Mouse (Mus musculus) limb, embryonic 14.5 days (tissue): Measurements from ENCODE around the gene Lrmda. TPM values are rescaled to one million over a fixed set of nuclear protein-coding genes. Genes with fewer than 3 reads are reported as not detected.

ENCODE experiments used
- ATAC-seq: fragments of 200-750 bp; cut with Nextera tagmentation; 2 replicates; pipeline ENCODE4 v1.8.0; 2017; ENCODE audit warnings: low read depth, moderate number of reproducible peaks, moderate TSS enrichment; ENCODE audit not compliant: low FRiP score
- DNase-seq: peaks from one replicate; pipeline ENCODE4 v3.0.0-alpha.2; 2015; ENCODE audit warnings: low spot score
- H3K27ac ChIP-seq: fragments of 300-500 bp; sonication (generic); replicated peaks from 2 replicates; pipeline ENCODE4 v1.5.1; 2014; ENCODE audit warnings: low read depth, mild to moderate bottlenecking, low read length, moderate library complexity, mixed read lengths
- H3K27me3 ChIP-seq: fragments of 300-500 bp; sonication (generic); 2 replicates; pipeline ENCODE4 v1.6.1; 2014; ENCODE audit warnings: low read length, mixed read lengths; ENCODE audit not compliant: control insufficient read depth, insufficient read depth
- H3K36me3 ChIP-seq: fragments of 300-500 bp; sonication (generic); 2 replicates; pipeline ENCODE4 v1.6.1; 2014; ENCODE audit warnings: mild to moderate bottlenecking, low read length, moderate library complexity, mixed read lengths; ENCODE audit not compliant: control insufficient read depth, insufficient read depth
- H3K4me1 ChIP-seq: fragments of 300-500 bp; sonication (generic); 2 replicates; pipeline ENCODE4 v1.6.1; 2014; ENCODE audit warnings: antibody characterized with exemption, low read length, mixed read lengths; ENCODE audit not compliant: control insufficient read depth, insufficient read depth
- H3K4me2 ChIP-seq: fragments of 300-500 bp; sonication (generic); replicated peaks from 2 replicates; pipeline ENCODE4 v1.6.1; 2014; ENCODE audit warnings: low read depth, mild to moderate bottlenecking, low read length, moderate library complexity; ENCODE audit not compliant: severe bottlenecking
- H3K4me3 ChIP-seq: fragments of 300-500 bp; sonication (generic); replicated peaks from 2 replicates; pipeline ENCODE4 v1.5.1; 2014; ENCODE audit warnings: low read length
- H3K9ac ChIP-seq: fragments of 300-500 bp; sonication (generic); 2 replicates; pipeline ENCODE4 v1.6.1; 2014; ENCODE audit warnings: mild to moderate bottlenecking, low read depth, low read length, moderate library complexity; ENCODE audit not compliant: severe bottlenecking
- H3K9me3 ChIP-seq: fragments of 300-500 bp; sonication (generic); 2 replicates; pipeline ENCODE4 v1.6.1; 2016; ENCODE audit warnings: low read length; ENCODE audit not compliant: control insufficient read depth
- POLR2A ChIP-seq: fragments of 200-500 bp; IDR thresholded peaks from 2 replicates; pipeline ENCODE4 v1.8.0; 2012; ENCODE audit warnings: inconsistent platforms, mild to moderate bottlenecking, moderate library complexity, borderline replicate concordance; ENCODE audit not compliant: insufficient read depth, insufficient read length; ENCODE audit errors: extremely low read depth
- WGBS: fragments of 180-500 bp; shearing (Covaris S2); extraction: QIAGEN DNeasy Blood & Tissue Kit; methylation state at CpG from one replicate; pipeline ENCODE4 v1.1.7; 2014; 5-methylcytosine and 5-hydroxymethylcytosine counted together
- polyA plus RNA-seq, 2 experiments: library from polyadenylated mRNA; depleted of rRNA in 1 of 2; stranded (reverse) in 1 of 2; unstranded in 1 of 2; fragments of >200 nt; fragmentation: Nextera tagmentation in 1 of 2; extraction: Ambion mirVana in 1 of 2; gene quantifications; 2 replicates each; pipeline versions ENCODE4 v1.2.1 to v1.2.3; 2012 to 2014

Gene Lrmda
- polyA plus RNA-seq, 2 experiments, result 0.08 to 0.72 TPM

- no peak overlapping the region for H3K27ac ChIP-seq
- DNase-seq (no peak), ATAC-seq (no peak)
- H3K27me3 ChIP-seq, result no peaks in the 10 kb centered on the region
- TF ChIP-seq POLR2A, result no peak
- H3K4me3 ChIP-seq, result no peak overlapping the region
- no peaks in the 10 kb centered on the region for H3K4me1 ChIP-seq
- 52% methylated on average over 3 of the region's 3 CpGs for WGBS
- no peak overlapping the region for H3K9ac ChIP-seq
- H3K4me2 ChIP-seq, result no peak overlapping the region
- H3K36me3 ChIP-seq, result no peaks in the 10 kb centered on the region
- no peaks in the 10 kb centered on the region for H3K9me3 ChIP-seq
These were observed 643.0 kb downstream of the Lrmda start for GRCm38 (mm10) chr14:22662496-22662895.

GRCm38 (mm10) chr14:22666437-22666836 lies 646.9 kb downstream of the Lrmda start:
- no peak overlapping the region for H3K27ac ChIP-seq
- no peaks in the 10 kb centered on the region for H3K4me1 ChIP-seq
- no peaks in the 10 kb centered on the region for H3K9me3 ChIP-seq
- DNase-seq (no peak), ATAC-seq (no peak)
- H3K36me3 ChIP-seq, result no peaks in the 10 kb centered on the region
- H3K9ac ChIP-seq, result no peak overlapping the region
- WGBS, result 78% methylated on average over 3 of the region's 3 CpGs
- H3K4me2 ChIP-seq, result no peak overlapping the region
- no peak overlapping the region for H3K4me3 ChIP-seq
- TF ChIP-seq POLR2A, result no peak
- no peaks in the 10 kb centered on the region for H3K27me3 ChIP-seq

GRCm38 (mm10) chr14:22668302-22668701 lies 648.8 kb downstream of the Lrmda start:
- ATAC-seq, result no peak
- no peak overlapping the region for H3K9ac ChIP-seq
- TF ChIP-seq POLR2A, result no peak
- no peaks in the 10 kb centered on the region for H3K9me3 ChIP-seq
- no peaks in the 10 kb centered on the region for H3K36me3 ChIP-seq
- H3K4me2 ChIP-seq, result no peak overlapping the region
- no peak overlapping the region for H3K27ac ChIP-seq
- WGBS, result 40% methylated on average over 8 of the region's 8 CpGs
- H3K4me3 ChIP-seq, result no peak overlapping the region
- H3K27me3 ChIP-seq, result no peaks in the 10 kb centered on the region
- no peaks in the 10 kb centered on the region for H3K4me1 ChIP-seq
- DNase-seq, result no peak

GRCm38 (mm10) chr14:22668711-22669110 lies 649.2 kb downstream of the Lrmda start:
- no peak overlapping the region for H3K27ac ChIP-seq
- H3K4me3 ChIP-seq, result no peak overlapping the region
- no peak overlapping the region for H3K9ac ChIP-seq
- H3K36me3 ChIP-seq, result no peaks in the 10 kb centered on the region
- 59% methylated on average over 6 of the region's 6 CpGs for WGBS
- TF ChIP-seq POLR2A, result no peak
- H3K27me3 ChIP-seq, result no peaks in the 10 kb centered on the region
- no peak overlapping the region for H3K4me2 ChIP-seq
- ATAC-seq (no peak), DNase-seq (peak; percentile 55)
- no peaks in the 10 kb centered on the region for H3K9me3 ChIP-seq
- H3K4me1 ChIP-seq, result no peaks in the 10 kb centered on the region

- 32% methylated on average over 5 of the region's 5 CpGs for WGBS
- TF ChIP-seq POLR2A, result no peak
These were observed 654.1 kb downstream of the Lrmda start for GRCm38 (mm10) chr14:22673581-22673980.

More at GRCm38 (mm10) chr14:22673581-22673980, 654.1 kb downstream of the Lrmda start:
- Histone ChIP-seq H3K36me3 (no peaks in the 10 kb centered on the region), H3K4me2 (no peak overlapping the region), H3K27me3 (no peaks in the 10 kb centered on the region), H3K9ac (no peak overlapping the region), H3K4me1 (no peaks in the 10 kb centered on the region), H3K27ac (no peak overlapping the region), H3K9me3 (no peaks in the 10 kb centered on the region), H3K4me3 (no peak overlapping the region)
- DNase-seq, result no peak
- ATAC-seq, result no peak
